Mouse (Mus musculus) forebrain, embryonic 16.5 days (tissue): ENCODE data around the gene Slc7a14. TPM values are rescaled to one million over a fixed set of nuclear protein-coding genes. Genes with fewer than 3 reads are reported as not detected.
A peak's percentile ranks its signal among the peaks of the same experiment; 100 is the strongest.
"Not testable (repeated sequence)": the region's sequence is repeated elsewhere in the genome, so short reads cannot be mapped to it uniquely, and the experiment has no call there.

Experiments
- ATAC-seq: fragments of 200-750 bp; cut with Nextera tagmentation; 2 replicates; pipeline ENCODE4 v1.8.0; 2017; ENCODE audit warnings: mild to moderate bottlenecking, moderate library complexity
- H3K27ac ChIP-seq: fragments of 300-500 bp; sonication (generic); 2 replicates; pipeline ENCODE4 v1.5.1; 2014; ENCODE audit warnings: low read length, control low read depth
- H3K27me3 ChIP-seq: fragments of 300-500 bp; sonication (generic); replicated peaks from 2 replicates; pipeline ENCODE4 v1.6.1; 2014; ENCODE audit warnings: low read length; ENCODE audit not compliant: control insufficient read depth, insufficient read depth
- H3K36me3 ChIP-seq: fragments of 300-500 bp; sonication (generic); 2 replicates; pipeline ENCODE4 v1.6.1; 2014; ENCODE audit not compliant: control insufficient read depth, insufficient read depth
- H3K4me1 ChIP-seq: fragments of 300-500 bp; sonication (generic); replicated peaks from 2 replicates; pipeline ENCODE4 v1.6.1; 2014; ENCODE audit warnings: low read length; ENCODE audit not compliant: control insufficient read depth, insufficient read depth
- H3K4me2 ChIP-seq: fragments of 300-500 bp; sonication (generic); 2 replicates; pipeline ENCODE4 v1.6.1; 2014; ENCODE audit warnings: mild to moderate bottlenecking, low read length, control low read depth
- H3K4me3 ChIP-seq: fragments of 300-500 bp; sonication (generic); replicated peaks from 2 replicates; pipeline ENCODE4 v1.5.1; 2014; ENCODE audit warnings: mild to moderate bottlenecking, low read length, control low read depth
- H3K9ac ChIP-seq: fragments of 300-500 bp; sonication (generic); replicated peaks from 2 replicates; pipeline ENCODE4 v1.6.1; 2014; ENCODE audit warnings: low read depth, low read length, control low read depth
- H3K9me3 ChIP-seq: fragments of 300-500 bp; sonication (generic); 2 replicates; pipeline ENCODE4 v1.6.1; 2016; ENCODE audit warnings: low read length; ENCODE audit not compliant: control insufficient read depth
- WGBS: fragments of 180-500 bp; shearing (Covaris S2); extraction: QIAGEN DNeasy Blood & Tissue Kit; methylation state at CpG from one replicate; pipeline ENCODE4 v1.1.7; 2014; 5-methylcytosine and 5-hydroxymethylcytosine counted together
- polyA plus RNA-seq: library from polyadenylated mRNA; unstranded; fragments of >200 nt; fragmentation: Nextera tagmentation; extraction: Ambion mirVana; gene quantifications from 2 replicates; pipeline ENCODE4 v1.2.1, GENCODE M21; 2015

Slc7a14 gene
- polyA plus RNA-seq, 1 experiment from 2014 or later = 5.9 TPM

- Histone ChIP-seq H3K36me3 (no peaks in the 10 kb centered on the region), H3K9ac (no peak overlapping the region), H3K4me3 (no peak overlapping the region), H3K9me3 (no peaks in the 10 kb centered on the region), H3K27ac (no peak overlapping the region), H3K4me2 (peak overlapping the region; percentile 69; the same call in 1 of the 2 replicates), H3K27me3 (no peaks in the 10 kb centered on the region), H3K4me1 (peaks cover 18% of the 10 kb centered on the region)
- no peak for ATAC-seq
- 66% methylated on average over 6 of the region's 6 CpGs for WGBS
Observed at GRCm38 (mm10) chr3:31307936-31308335, 2.2 kb downstream of the Slc7a14 start.

- Histone ChIP-seq H3K9me3 (no peaks in the 10 kb centered on the region), H3K4me1 (peaks cover 8% of the 10 kb centered on the region), H3K4me3 (no peak overlapping the region), H3K36me3 (no peaks in the 10 kb centered on the region), H3K27ac (no peak overlapping the region), H3K4me2 (no peak overlapping the region), H3K27me3 (no peaks in the 10 kb centered on the region), H3K9ac (no peak overlapping the region)
- 52% methylated on average over 11 of the region's 11 CpGs for WGBS
- peak; percentile 59; the same call in 1 of the 2 replicates for ATAC-seq
Observed at GRCm38 (mm10) chr3:31291673-31292602, 18.2 kb downstream of the Slc7a14 start.

GRCm38 (mm10) chr3:31287421-31287948, 22.7 kb downstream of the Slc7a14 start:
- no peak overlapping the region for H3K4me3 ChIP-seq
- 36% methylated on average over 3 of the region's 3 CpGs for WGBS

DNA sequence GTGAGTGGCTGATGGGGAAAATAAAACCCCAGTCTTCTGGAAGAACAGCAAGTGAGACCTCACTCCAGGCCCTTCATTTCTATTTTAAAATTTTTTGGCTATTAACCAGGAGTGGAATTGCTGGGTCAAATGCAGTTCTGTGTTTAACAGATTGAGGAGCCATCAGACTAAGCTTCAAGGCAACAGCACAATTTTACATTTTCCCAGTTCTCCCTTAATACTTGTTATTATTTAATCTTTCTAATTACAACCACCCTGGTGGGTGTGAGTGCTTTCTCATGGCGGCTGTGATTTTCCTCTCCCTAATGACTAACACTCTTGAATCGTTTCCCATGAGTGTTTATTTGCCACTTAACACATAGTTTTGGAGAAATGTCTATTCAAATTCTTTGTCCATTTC, 29.1 kb downstream of the Slc7a14 start:
- Histone ChIP-seq H3K27ac (no peak overlapping the region), H3K27me3 (no peaks in the 10 kb centered on the region), H3K9me3 (no peaks in the 10 kb centered on the region), H3K9ac (no peak overlapping the region), H3K4me2 (no peak overlapping the region), H3K4me1 (no peaks in the 10 kb centered on the region), H3K4me3 (no peak overlapping the region), H3K36me3 (no peaks in the 10 kb centered on the region)
- 28% methylated on average over 2 of the region's 2 CpGs for WGBS
- no peak for ATAC-seq

More at GRCm38 (mm10) chr3:31287421-31287948, 22.7 kb downstream of the Slc7a14 start:
- H3K9me3 ChIP-seq = no peaks in the 10 kb centered on the region
- peak; percentile 65 for ATAC-seq
- no peak overlapping the region for H3K4me2 ChIP-seq
- peaks cover 8% of the 10 kb centered on the region for H3K4me1 ChIP-seq
- H3K36me3 ChIP-seq = no peaks in the 10 kb centered on the region
- no peak overlapping the region for H3K27ac ChIP-seq
- no peak overlapping the region for H3K9ac ChIP-seq
- H3K27me3 ChIP-seq = no peaks in the 10 kb centered on the region

DNA sequence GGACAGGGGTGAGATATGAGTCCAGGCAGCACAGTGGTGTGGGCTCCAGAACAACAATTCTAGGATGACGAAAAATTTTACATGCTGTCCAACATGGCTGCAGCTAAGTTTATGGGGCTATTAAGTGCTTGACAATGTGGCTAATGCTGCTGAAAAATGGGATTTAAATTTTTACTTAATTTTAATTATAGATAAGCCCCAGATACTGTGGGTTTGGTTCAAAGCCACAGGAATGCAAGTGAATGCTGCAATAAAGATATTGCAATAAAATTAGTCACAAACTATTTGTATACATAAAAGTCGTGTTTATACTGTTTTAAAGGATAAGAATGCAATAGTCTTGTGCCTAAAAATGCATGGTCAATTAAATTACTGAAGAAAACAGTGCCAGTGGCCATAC, 35.3 kb downstream of the Slc7a14 start:
- no peak overlapping the region for H3K4me2 ChIP-seq
- no peaks in the 10 kb centered on the region for H3K27me3 ChIP-seq
- H3K36me3 ChIP-seq = no peaks in the 10 kb centered on the region
- no peaks in the 10 kb centered on the region for H3K4me1 ChIP-seq
- no peak overlapping the region for H3K4me3 ChIP-seq
- H3K9me3 ChIP-seq = no peaks in the 10 kb centered on the region
- H3K27ac ChIP-seq = no peak overlapping the region
- 79% methylated on average over 2 of the region's 2 CpGs for WGBS
- H3K9ac ChIP-seq = no peak overlapping the region
- no peak for ATAC-seq

DNA sequence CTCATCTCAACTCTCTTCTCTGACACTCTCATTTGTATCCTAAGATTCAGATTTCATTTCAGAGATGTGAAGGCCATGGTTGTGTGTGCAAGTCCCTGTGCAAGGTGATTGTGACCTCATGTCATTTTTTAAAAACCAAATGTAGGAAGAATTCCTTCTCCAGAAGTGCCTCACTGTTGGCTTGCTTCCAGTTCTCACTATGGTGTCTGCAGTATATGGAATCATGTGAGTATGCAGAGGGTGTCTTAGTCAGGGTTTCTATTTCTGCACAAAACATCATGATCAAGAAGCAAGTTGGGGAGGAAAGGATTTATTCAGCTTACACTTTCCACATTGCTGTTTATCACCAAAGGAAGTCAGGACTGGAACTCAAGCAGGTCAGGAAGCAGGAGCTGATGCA, 36.9 kb downstream of the Slc7a14 start:
- H3K9ac ChIP-seq, H3K27ac ChIP-seq, H3K36me3 ChIP-seq, H3K4me2 ChIP-seq, H3K27me3 ChIP-seq, H3K4me3 ChIP-seq, H3K9me3 ChIP-seq, H3K4me1 ChIP-seq, ATAC-seq: not testable (repeated sequence)

- WGBS = 88% methylated on average over 2 of the region's 2 CpGs
- no peaks in the 10 kb centered on the region for H3K36me3 ChIP-seq
Observed at GRCm38 (mm10) chr3:31272635-31273034, 37.5 kb downstream of the Slc7a14 start.

DNA sequence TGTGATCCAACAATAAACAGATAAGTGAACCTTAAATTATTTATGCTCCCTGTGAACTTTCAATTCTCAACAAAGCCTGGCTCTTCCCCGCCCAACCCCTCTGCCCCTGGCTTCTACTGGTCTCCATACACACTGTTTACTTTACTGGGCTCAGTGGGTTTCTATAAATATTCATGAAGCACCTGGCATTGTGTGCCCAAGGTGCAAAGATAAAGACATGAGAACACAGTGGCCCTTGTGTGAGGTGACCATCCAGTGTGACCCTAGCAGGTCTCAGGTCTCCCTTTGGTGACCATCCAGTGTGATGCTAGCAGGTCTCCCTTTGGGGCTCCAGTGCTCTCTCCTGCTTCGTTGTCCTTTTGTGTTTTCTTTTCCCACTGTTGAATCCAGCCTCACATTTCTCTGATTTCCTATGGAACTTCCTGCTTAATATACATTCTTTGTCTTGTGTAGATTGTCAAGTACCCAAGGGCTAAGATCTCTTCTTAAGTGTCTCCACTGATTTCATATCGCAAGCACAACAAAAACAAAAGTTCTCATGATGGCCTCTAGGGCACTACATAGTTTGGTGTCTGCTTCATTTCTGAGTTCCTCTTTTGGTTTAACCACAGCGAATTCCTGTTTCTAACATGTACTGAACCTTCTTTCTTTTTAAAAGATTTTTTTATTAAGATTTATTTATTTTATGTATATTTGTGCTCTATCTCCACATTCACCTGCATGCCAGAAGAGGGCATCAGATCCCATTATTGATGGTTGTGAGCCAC, 40.4 kb downstream of the Slc7a14 start:
- WGBS = 85% methylated on average over 4 of the region's 4 CpGs
- Histone ChIP-seq H3K27ac (no peak overlapping the region), H3K9ac (no peak overlapping the region), H3K9me3 (no peaks in the 10 kb centered on the region), H3K4me2 (no peak overlapping the region), H3K4me3 (no peak overlapping the region), H3K27me3 (no peaks in the 10 kb centered on the region), H3K36me3 (no peaks in the 10 kb centered on the region), H3K4me1 (no peaks in the 10 kb centered on the region)
- no peak for ATAC-seq

More at GRCm38 (mm10) chr3:31272635-31273034, 37.5 kb downstream of the Slc7a14 start:
- Histone ChIP-seq H3K9me3 (no peaks in the 10 kb centered on the region), H3K27me3 (no peaks in the 10 kb centered on the region), H3K4me3 (no peak overlapping the region), H3K9ac (no peak overlapping the region), H3K27ac (no peak overlapping the region), H3K4me1 (no peaks in the 10 kb centered on the region), H3K4me2 (no peak overlapping the region)
- ATAC-seq = no peak

DNA sequence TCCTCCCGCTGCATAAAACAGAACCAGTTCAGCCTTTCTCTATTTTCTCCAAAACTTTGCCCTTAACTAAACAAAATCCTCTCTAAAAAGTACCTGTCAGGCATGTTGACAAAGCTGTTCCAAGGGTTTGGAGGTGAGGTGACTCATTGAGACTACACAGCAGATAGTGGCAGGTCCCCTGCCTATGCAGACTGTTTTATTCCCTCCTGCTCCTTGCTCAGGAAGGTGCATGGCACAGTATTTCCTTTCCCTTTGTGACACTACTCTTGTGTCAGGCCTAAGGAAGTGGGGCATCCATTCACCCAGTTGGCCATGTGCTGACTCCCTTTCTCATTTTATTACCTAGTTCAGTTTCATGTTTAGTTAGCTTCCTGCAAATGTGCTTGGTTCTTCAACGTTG, 42.3 kb downstream of the Slc7a14 start:
- Histone ChIP-seq H3K9me3 (no peaks in the 10 kb centered on the region), H3K27me3 (no peaks in the 10 kb centered on the region), H3K9ac (no peak overlapping the region), H3K4me2 (no peak overlapping the region), H3K27ac (no peak overlapping the region), H3K4me3 (no peak overlapping the region), H3K4me1 (no peaks in the 10 kb centered on the region), H3K36me3 (no peaks in the 10 kb centered on the region)
- WGBS = 95% methylated on average over 2 of the region's 2 CpGs
- no peak for ATAC-seq
